Mouse (Mus musculus): ENCODE measurements around the gene Tspo.

DNA sequence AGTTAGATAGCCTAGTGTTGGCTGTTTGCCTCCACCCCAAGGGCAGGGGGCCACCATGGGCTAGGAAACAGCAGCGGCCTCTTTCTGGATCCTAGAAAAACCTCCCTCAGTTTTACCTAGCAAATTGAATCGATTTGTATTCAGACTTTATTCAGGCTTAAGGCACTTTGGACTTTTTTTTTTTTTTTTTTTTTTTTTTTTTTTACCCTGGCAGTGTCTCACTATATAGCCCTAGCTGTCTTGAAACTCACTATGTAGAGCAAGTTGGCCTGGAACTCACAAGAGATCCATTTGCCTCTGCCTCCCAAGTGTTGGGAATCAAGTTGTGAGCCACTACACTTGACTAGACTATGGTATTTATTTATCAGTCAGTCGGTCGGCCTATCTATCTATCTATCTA is 33.4 kb downstream of the Tspo start:
- TF ChIP-seq POLR2A (IDR thresholded peaks at IDR 0.05; ENCODE audit: low read depth, low read length) = no peak
- no peak for TF ChIP-seq CTCF (conservative IDR thresholded peaks at IDR 0.05; ENCODE audit: insufficient read depth, insufficient read length, low read depth, low read length)

Data from kidney, adult 2 months (tissue).